Mouse (Mus musculus) layer of hippocampus, adult 2 months (tissue): Measurements from ENCODE around the gene Ikzf2. TPM values are rescaled to one million over a fixed set of nuclear protein-coding genes. Genes with fewer than 3 reads are reported as not detected.

ENCODE experiments used
- DNase-seq, 2 experiments: peaks; one replicate each; pipeline ENCODE4 v3.0.0; 2022; ENCODE audit warnings: low spot score in 2 of 2
- H3K27ac ChIP-seq: fragments of 200-600 bp; 2 replicates; pipeline ENCODE4 v1.8.1; 2022
- H3K4me3 ChIP-seq: fragments of 200-600 bp; 2 replicates; pipeline ENCODE4 v1.8.1; 2022; ENCODE audit warnings: mild to moderate bottlenecking
- CTCF ChIP-seq: fragments of 200-600 bp; conservative IDR thresholded peaks from 2 replicates; pipeline ENCODE4 v1.8.1; 2022; ENCODE audit warnings: antibody characterized with exemption, mild to moderate bottlenecking, moderate library complexity
- total RNA-seq, 2 experiments: library from RNA; stranded (reverse); gene quantifications; 2 replicates each; pipeline ENCODE4 v1.2.3; 2021

Gene Ikzf2
- total RNA-seq, 2 experiments from 2014 or later: 9.2 to 10.5 TPM

DNA sequence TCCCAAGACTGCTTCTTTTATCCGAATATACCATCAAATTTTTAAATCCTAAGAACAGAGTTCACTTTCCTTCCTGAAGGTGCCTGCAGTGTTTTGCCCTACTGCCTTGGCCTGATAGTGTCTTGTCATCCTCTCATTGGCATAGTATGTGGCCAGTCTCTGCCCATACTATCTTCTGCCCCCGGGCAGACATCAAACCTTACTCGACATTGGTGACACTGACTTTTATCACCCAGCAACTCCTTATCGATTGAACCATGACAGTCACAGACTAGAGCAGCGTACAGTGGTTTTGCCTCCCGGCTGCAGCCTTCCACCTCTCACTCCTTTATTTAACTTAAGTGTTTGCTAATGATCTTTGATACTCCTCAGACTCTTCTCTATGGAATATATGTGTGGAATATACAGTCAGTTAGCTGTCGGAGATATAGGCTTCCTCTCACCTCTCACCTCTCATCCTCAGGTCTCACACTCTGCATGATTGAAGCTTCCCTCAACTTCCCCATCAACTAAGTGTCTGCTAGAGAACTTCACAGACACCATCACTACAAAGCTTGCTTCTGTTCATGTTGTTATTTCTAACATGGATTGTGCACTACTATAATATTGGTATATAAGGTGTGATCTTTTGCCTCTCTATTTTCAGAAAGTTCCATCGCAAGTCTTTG is 141.7 kb downstream of the Ikzf2 start:
- no peak for TF ChIP-seq CTCF
- Histone ChIP-seq H3K27ac (no peak overlapping the region), H3K4me3 (no peak overlapping the region)
- DNase-seq: no peak

GRCm38 (mm10) chr1:69543774-69544597 is 143.1 kb downstream of the Ikzf2 start:
- DNase-seq: no peak
- Histone ChIP-seq H3K4me3 (no peak overlapping the region), H3K27ac (no peak overlapping the region)
- TF ChIP-seq CTCF: no peak

DNA sequence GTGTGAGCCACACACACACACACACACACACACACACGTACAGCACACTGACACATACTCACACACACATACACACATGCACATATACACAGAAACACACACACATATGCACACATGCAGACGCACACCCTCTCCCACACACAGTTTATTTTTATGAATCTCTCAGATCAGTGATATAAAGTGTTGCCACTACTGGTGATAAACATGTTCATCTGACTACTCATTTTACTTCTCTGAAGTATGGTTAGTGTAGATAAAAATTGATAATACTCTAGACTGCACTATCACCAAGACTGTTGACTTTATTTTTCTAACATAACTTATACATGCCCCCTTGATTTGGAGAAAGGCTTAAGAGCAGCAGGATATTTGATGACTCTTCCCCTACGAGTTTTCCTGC is 144.5 kb downstream of the Ikzf2 start:
- H3K27ac ChIP-seq: no peak overlapping the region
- DNase-seq: no peak
- no peak overlapping the region for H3K4me3 ChIP-seq
- no peak for TF ChIP-seq CTCF

DNA sequence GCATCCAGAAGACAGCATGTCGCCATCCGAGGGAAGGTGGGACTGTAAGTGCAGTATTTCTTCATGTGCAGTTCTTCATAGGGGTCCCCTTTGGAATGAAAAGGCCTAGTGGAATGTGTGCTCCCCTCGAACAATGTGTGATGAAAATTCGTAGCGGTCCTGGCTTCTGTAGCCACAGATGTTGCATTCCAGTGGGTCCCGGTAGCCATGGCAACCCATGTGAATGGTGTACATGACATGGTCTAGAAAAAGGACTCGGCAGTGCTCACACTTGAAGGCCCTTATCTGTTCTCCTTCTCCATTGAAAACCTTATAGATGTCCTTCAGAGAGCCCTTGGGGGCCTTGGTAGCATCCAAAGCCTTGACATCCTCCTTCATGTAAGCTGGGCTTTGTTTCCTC is 148.4 kb downstream of the Ikzf2 start:
- DNase-seq: no peak
- Histone ChIP-seq H3K27ac (no peak overlapping the region), H3K4me3 (no peak overlapping the region)
- no peak for TF ChIP-seq CTCF

- Histone ChIP-seq H3K4me3 (no peak overlapping the region), H3K27ac (no peak overlapping the region)
- no peak for TF ChIP-seq CTCF
- DNase-seq: no peak
Measured at GRCm38 (mm10) chr1:69537619-69538018, 149.4 kb downstream of the Ikzf2 start.

- Histone ChIP-seq H3K4me3 (no peak overlapping the region), H3K27ac (no peak overlapping the region)
- no peak for DNase-seq
- no peak for TF ChIP-seq CTCF
Measured at GRCm38 (mm10) chr1:69535507-69535906, 151.5 kb downstream of the Ikzf2 start.

DNA sequence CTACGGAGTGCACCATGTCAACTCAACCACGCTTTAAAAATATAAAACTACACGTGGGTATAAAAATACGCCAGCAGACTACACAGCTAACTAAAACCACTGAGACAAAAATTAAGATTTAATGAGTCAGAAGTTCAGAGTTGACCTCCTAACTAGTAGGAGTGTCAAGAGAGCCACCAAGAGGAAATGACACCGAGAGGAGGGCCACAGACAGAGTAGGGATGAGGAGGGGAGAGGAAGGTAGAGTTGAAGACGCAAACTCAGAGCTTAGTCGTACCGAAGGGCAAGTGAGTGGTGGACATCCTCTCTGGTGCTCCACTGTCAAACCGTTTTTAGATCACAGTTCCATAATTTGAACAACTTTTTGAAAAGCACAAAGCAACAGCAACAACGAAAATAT is 154.0 kb downstream of the Ikzf2 start:
- Histone ChIP-seq H3K4me3 (no peak overlapping the region), H3K27ac (no peak overlapping the region)
- DNase-seq: no peak
- TF ChIP-seq CTCF: no peak

GRCm38 (mm10) chr1:69528696-69529095 is 158.3 kb downstream of the Ikzf2 start:
- no peak for TF ChIP-seq CTCF
- no peak for DNase-seq
- Histone ChIP-seq H3K4me3 (no peak overlapping the region), H3K27ac (no peak overlapping the region)

DNA sequence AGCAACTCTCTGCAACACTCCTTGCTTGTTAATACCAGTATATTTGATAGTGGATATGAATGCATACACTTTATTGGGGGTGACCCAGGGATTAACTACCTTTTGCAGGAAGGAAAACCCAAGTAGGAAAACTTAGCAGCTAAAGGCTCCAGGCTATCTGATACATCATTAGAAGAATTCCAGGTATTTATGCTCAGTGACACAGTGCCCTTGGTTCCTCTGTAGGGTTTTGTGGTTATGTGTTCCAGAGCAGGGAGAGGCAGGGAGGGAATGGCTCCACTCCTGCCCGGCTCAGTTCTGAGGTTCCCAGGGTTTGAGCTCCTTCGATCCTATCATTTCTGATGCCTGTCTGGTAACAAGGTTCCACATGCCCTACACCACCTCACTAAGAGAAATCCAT is 165.4 kb downstream of the Ikzf2 start:
- no peak for DNase-seq
- Histone ChIP-seq H3K27ac (no peak overlapping the region), H3K4me3 (no peak overlapping the region)
- TF ChIP-seq CTCF: no peak

GRCm38 (mm10) chr1:69519356-69519755 is 167.7 kb downstream of the Ikzf2 start:
- Histone ChIP-seq H3K27ac (no peak overlapping the region), H3K4me3 (no peak overlapping the region)
- peak; percentile 44 to 50 for DNase-seq
- TF ChIP-seq CTCF: no peak

- no peak overlapping the region for H3K27ac ChIP-seq
- no peak overlapping the region for H3K4me3 ChIP-seq
- no peak for DNase-seq
- TF ChIP-seq CTCF: no peak
Measured at GRCm38 (mm10) chr1:69518012-69518411, 169.0 kb downstream of the Ikzf2 start.

GRCm38 (mm10) chr1:69516144-69516543 is 170.9 kb downstream of the Ikzf2 start:
- TF ChIP-seq CTCF: no peak
- H3K27ac ChIP-seq: no peak overlapping the region
- H3K4me3 ChIP-seq: no peak overlapping the region
- no peak for DNase-seq

DNA sequence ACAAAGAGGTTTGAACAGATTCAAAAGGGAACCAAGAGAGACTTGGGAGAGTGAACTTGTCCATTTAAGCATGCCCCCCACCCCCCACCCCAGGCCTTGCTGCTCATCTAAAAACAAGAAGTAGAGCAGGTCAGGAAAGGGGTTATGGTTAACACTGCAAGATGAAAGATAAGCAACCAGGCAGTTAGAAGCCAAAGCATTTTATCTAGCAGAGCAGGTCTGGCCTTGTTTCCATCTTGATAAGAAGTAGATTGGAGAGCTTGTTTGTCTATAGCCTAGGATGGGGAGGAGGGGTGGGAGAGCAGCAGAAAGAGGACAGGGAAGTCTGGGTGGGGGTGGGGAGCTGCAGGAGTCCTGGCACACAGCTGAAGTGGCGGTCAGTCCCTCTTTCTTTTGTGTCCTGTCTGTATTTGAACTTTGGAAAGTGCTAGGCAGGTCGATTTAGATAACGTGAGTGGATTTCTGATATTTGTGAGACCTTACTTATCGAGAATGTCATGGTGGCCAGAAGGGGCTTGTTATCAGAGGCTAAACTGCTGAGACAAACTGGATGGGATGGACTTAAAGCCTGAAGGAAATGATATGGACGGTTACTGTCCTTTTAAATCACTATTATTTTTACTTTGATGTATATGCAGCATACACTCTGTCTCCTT is 173.3 kb downstream of the Ikzf2 start:
- TF ChIP-seq CTCF: no peak
- no peak for DNase-seq

More for the DNA sequence above, 173.3 kb downstream of the Ikzf2 start:
- H3K27ac ChIP-seq: no peak overlapping the region
- H3K4me3 ChIP-seq: no peak overlapping the region
